In genomic region chr4:40895118-40895517, GRCm38 (mm10) we compare ENCODE assay signal across 34 mouse cellular contexts. TPM values are rescaled to one million over a fixed set of nuclear protein-coding genes. Genes with fewer than 3 reads are reported as not detected.
"Had no signal": no experiment of that assay in that cellular context is flagged by ENCODE, and none has a peak within 500 bp of the region (broad histone marks: within the 10 kb centered on the region; RNA-seq: fewer than 3 reads in every experiment).

No protein-coding gene starts in this region.

- H3K4me3 ChIP-seq: heart, embryonic 10.5 days; heart, embryonic 12.5 days; heart, embryonic 13.5 days; heart, embryonic 15.5 days; hindbrain, embryonic 12.5 days; hindbrain, embryonic 13.5 days; hindbrain, embryonic 15.5 days; kidney, embryonic 15.5 days; layer of hippocampus, adult 2 months; left cerebral cortex, adult 2 months had no signal

- H3K4me2 ChIP-seq: heart, embryonic 11.5 days; heart, embryonic 12.5 days; heart, embryonic 13.5 days; heart, embryonic 15.5 days; hindbrain, embryonic 12.5 days; hindbrain, embryonic 13.5 days; hindbrain, embryonic 14.5 days; hindbrain, embryonic 15.5 days; kidney, embryonic 15.5 days had no signal

- H3K9me3 ChIP-seq: heart, embryonic 13.5 days; heart, embryonic 15.5 days; hindbrain, embryonic 12.5 days; hindbrain, embryonic 13.5 days; hindbrain, embryonic 15.5 days; kidney, embryonic 15.5 days had no signal

- ATAC-seq: hindbrain, embryonic 16.5 days; hindbrain, postnatal 0 days; inflammation-experienced regulatory T-cells, adult 6 months had no signal

- H3K9ac ChIP-seq: heart, embryonic 12.5 days; heart, embryonic 13.5 days; heart, embryonic 15.5 days; hindbrain, embryonic 12.5 days; hindbrain, embryonic 13.5 days; hindbrain, embryonic 14.5 days; hindbrain, embryonic 15.5 days; kidney, embryonic 15.5 days had no signal

- H3K27me3 ChIP-seq: heart, embryonic 12.5 days; heart, embryonic 13.5 days; heart, embryonic 15.5 days; hindbrain, embryonic 12.5 days; hindbrain, embryonic 13.5 days; hindbrain, embryonic 15.5 days; kidney, embryonic 15.5 days had no signal

- H3K36me3 ChIP-seq: heart, embryonic 10.5 days; heart, embryonic 12.5 days; heart, embryonic 13.5 days; heart, embryonic 15.5 days; hindbrain, embryonic 12.5 days; hindbrain, embryonic 13.5 days; hindbrain, embryonic 15.5 days; kidney, embryonic 15.5 days had no signal

- H3K27ac ChIP-seq: heart, embryonic 10.5 days; heart, embryonic 13.5 days; heart, embryonic 15.5 days; hindbrain, embryonic 12.5 days; hindbrain, embryonic 13.5 days; hindbrain, embryonic 14.5 days; hindbrain, embryonic 15.5 days; hindbrain, postnatal 0 days; kidney, embryonic 15.5 days; kidney, postnatal 0 days; layer of hippocampus, adult 2 months; left cerebral cortex, adult 2 months had no signal

- H3K4me1 ChIP-seq: heart, embryonic 15.5 days; hindbrain, embryonic 12.5 days; hindbrain, embryonic 13.5 days; hindbrain, embryonic 15.5 days had no signal

- DNase-seq: heart, postnatal 10 days; heart, postnatal 14 days; heart, postnatal 36 days; heart, postnatal 4 days; kidney, adult 11 months; kidney, adult 18-20 months; kidney, adult 2 months; kidney, adult 8-10 months; kidney, adult 9 months; kidney, postnatal 10 days; kidney, postnatal 14 days; kidney, postnatal 36 days; kidney, postnatal 4 days; layer of hippocampus, adult 9-11 months; layer of hippocampus, postnatal 36 days had no signal

RNA-seq across cellular contexts. Expression of gene Spink4, which starts 24.7 kb away (rescaled TPM):
- polyA plus RNA-seq: hindbrain, embryonic 11.5 days; hindbrain, embryonic 12.5 days; hindbrain, embryonic 13.5 days; hindbrain, embryonic 14.5 days; hindbrain, embryonic 15.5 days; hindbrain, embryonic 16.5 days; hindbrain, postnatal 0 days; inflammation-experienced regulatory T-cells, adult 6 months; kidney, embryonic 14.5 days; kidney, embryonic 16.5 days had no signal
